Mouse (Mus musculus): ENCODE measurements around the gene Il1b. TPM values are rescaled to one million over a fixed set of nuclear protein-coding genes. Genes with fewer than 3 reads are reported as not detected.

The Il1b gene
- total RNA-seq (2022) = not detected

DNA sequence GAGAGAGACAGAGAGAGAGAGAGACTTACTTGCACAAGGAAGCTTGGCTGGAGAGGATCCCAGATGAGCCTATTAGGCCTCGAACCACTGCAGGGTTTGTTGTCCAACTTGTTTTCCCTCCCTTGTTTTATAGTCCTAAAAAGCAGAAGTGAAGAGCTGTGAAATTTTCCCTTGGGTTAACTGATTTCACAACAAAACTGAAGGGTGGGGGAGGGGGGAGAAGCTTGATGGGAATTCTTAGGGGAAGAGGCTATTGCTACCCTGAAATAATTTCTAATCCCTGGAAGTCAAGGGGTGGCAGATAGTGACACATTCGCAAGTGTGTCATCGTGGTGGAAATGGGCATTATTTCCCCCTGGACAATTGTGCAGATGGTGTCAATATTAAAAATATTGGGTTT lies at the start of gene Il1b:
Gene Il1b (minus strand): TSS at position 101 of the 400 bp plus-strand sequence.
- no peak for DNase-seq (ENCODE audit: low spot score in 2 of 2)

- no peak for DNase-seq (ENCODE audit: low spot score in 2 of 2)
These were observed 48.5 kb upstream of the Il1b start for GRCm38 (mm10) chr2:129419361-129419880.

DNA sequence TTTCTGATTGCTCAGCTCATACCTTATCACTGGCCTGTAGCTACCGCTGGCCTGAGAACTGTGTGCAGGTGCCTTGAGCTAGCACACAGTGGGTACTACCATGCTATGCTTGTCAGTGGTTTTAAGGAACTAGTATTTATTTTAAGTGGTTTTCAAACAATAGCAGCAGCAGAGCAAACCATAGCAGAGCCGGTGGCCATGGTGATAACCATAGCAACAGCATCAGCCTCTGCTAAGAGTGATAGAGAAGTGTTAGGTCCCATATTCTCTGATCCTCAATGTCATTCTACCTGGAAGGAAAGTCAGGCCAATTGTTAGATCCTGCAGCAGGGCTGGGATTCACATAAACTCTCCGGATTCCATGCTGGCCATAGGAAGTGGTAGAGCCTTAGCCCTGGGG lies 43.7 kb upstream of the Il1b start:
- no peak for DNase-seq (ENCODE audit: low spot score in 2 of 2)

- no peak for DNase-seq (ENCODE audit: low spot score in 2 of 2)
These were observed 42.5 kb upstream of the Il1b start for GRCm38 (mm10) chr2:129413488-129413887.

DNA sequence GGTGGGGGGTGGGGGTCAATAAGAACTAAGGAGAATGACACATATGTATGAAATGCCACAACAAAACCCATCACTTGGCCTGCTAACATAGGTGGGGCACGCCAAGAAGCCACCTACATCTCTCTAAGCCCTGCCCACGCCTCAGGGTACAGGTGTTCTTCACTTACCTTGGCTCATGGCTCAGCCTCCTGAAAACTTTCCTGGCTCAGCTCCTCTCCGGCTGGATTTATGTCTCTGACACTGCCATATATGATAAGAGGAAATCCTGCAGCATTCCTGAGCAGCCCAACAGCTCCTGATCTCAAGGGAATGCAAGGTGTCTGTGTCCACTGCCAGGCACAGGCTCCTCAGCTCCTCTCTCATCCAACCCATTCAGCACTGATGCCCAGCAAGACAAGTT lies 40.7 kb upstream of the Il1b start:
- no peak for DNase-seq (ENCODE audit: low spot score in 2 of 2)

DNA sequence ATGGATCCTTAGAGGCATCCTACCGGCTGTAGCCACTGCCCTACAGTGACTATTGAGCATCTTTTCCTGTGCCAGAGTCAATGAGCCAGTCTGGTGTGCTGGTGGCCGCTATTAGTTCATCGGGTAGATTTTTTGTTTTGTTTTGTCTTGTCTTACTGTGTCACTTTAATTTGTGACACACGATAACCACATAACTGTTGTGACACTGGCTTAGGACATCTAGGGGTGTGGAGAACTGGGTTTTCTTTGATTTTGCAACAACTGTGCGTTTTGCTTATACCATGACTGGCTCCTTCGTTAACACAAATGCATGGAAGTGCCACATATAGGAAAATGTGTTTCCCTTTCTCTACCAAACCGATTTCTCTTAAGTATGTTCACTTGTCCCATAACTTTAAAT lies 39.4 kb upstream of the Il1b start:
- DNase-seq (ENCODE audit: low spot score in 2 of 2) = no peak

GRCm38 (mm10) chr2:129408476-129408875 lies 37.5 kb upstream of the Il1b start:
- DNase-seq (ENCODE audit: low spot score in 2 of 2) = peak; percentile 10

DNA sequence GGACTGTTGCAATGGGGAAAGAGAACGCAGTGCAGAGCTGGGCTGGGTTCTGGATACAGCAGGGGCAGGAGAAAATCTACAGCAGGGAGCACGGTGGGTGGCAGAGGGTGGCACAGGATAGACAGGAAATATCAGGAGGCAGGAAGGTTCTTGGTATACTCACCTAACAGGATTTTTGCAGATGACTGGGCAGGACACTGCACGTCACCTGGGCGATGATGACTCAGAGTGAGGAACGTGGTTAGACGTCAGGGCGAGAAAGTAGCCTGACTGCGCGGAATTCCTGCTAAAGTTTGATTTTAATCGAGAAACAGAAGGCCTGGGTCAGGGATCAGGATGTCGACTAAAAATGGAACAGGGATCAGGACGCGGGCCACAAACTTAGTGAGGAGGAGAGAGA lies 36.7 kb upstream of the Il1b start:
- DNase-seq (ENCODE audit: low spot score in 2 of 2) = no peak

GRCm38 (mm10) chr2:129406508-129406907 lies 35.6 kb upstream of the Il1b start:
- DNase-seq (ENCODE audit: low spot score in 2 of 2) = no peak

DNA sequence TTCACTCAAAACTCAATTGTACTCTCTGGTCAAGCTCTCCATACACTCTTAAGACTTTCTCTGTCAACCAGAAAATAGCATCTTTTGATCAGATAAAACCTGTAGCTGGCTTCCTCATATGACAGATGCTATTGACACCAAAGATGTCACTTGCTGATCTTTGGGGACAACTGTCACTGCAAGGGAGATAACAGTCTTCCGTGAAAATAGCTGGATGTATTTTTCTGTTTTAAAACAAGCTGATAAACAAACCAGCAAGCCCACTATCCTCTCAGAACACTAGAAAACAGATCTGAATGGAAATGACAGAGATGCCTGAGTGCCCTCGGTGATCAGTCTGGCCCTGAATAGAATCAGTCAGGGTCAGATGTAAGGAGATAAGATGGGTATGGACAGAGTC lies 32.8 kb upstream of the Il1b start:
- DNase-seq (ENCODE audit: low spot score in 2 of 2) = no peak

GRCm38 (mm10) chr2:129402330-129402729 lies 31.4 kb upstream of the Il1b start:
- no peak for DNase-seq (ENCODE audit: low spot score in 2 of 2)

GRCm38 (mm10) chr2:129401803-129402202 lies 30.9 kb upstream of the Il1b start:
- DNase-seq (ENCODE audit: low spot score in 2 of 2) = no peak

DNA sequence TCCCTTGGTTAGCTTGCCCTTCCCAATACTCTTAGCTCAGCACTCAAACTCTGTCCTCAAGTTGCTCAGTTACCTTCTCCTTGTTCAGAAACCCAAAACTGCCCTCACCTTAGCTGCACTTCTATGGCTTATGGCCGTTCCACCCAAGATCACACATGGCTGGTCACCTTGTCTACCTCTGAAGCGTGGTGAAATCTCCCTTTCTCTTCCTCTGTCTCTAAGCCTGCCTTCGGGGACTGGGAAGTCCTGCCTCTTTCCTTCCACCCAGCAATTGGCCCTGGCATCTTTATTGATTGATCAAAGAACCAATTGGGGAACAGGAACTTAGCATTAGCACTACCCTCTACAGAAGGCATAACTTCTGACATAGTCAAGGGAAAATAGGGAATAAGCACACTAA lies 27.2 kb upstream of the Il1b start:
- no peak for DNase-seq (ENCODE audit: low spot score in 2 of 2)

GRCm38 (mm10) chr2:129393524-129393923 lies 22.6 kb upstream of the Il1b start:
- no peak for DNase-seq (ENCODE audit: low spot score in 2 of 2)

GRCm38 (mm10) chr2:129390161-129390560 lies 19.2 kb upstream of the Il1b start:
- no peak for DNase-seq (ENCODE audit: low spot score in 2 of 2)

DNA sequence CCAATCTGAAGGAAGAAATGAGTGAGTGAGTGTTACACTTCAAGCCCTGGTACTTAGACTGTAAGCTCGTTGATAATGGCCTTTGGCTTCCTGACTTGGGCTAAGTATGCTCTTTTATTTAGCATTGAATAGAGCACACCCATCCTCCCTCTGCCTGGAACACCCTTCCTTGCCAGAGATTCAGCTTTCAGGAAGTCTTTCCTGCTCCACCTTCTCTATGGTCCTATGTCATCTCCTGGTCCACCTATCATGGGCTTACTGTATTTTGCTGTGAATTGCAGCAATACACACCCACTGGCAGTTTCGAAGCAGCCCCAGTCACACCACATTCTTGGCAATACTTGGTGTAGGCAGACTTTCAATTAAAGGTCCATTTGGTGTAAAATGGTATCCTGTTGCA lies 18.4 kb upstream of the Il1b start:
- DNase-seq (ENCODE audit: low spot score in 2 of 2) = no peak

DNA sequence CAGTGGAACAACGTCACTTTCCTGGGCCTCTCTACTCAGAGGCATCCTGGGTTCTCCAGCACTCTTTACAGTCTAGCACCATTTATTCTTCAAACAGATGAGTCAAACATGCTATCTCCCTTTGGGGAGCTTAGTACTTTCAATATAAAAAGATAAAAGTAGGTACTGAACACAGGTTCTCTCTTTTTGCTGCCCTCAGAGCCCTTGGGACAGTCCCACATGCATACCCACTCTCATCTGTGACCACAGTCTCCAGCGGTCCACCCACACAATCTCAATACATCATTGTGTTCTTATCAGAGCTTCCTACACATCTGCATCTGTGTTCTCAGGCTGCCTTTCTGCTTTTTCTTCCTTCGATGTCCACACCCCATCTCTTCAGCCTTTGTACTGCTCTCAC lies 14.4 kb upstream of the Il1b start:
- no peak for DNase-seq (ENCODE audit: low spot score in 2 of 2)

DNA sequence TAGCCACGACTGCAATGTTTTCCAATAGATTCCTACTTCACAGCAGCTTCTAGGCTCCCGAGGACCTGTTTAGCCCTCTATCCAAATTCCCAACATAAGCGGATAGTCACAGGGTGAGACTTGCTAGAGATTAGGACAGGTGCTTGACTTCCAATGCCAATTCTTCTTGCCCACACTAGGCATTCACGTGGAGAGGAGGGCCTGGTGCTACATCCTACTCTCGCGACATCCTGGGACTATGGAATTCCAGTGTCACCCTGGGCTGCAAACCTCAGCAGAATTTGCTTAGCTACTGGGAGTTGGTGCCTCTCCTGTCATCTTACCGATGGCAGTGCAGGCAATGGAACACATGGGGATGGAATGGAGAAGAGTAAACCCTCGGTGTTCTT lies 13.3 kb upstream of the Il1b start:
- DNase-seq (ENCODE audit: low spot score in 2 of 2) = no peak

GRCm38 (mm10) chr2:129383512-129384271 lies 12.8 kb upstream of the Il1b start:
- DNase-seq (ENCODE audit: low spot score in 2 of 2) = no peak

DNA sequence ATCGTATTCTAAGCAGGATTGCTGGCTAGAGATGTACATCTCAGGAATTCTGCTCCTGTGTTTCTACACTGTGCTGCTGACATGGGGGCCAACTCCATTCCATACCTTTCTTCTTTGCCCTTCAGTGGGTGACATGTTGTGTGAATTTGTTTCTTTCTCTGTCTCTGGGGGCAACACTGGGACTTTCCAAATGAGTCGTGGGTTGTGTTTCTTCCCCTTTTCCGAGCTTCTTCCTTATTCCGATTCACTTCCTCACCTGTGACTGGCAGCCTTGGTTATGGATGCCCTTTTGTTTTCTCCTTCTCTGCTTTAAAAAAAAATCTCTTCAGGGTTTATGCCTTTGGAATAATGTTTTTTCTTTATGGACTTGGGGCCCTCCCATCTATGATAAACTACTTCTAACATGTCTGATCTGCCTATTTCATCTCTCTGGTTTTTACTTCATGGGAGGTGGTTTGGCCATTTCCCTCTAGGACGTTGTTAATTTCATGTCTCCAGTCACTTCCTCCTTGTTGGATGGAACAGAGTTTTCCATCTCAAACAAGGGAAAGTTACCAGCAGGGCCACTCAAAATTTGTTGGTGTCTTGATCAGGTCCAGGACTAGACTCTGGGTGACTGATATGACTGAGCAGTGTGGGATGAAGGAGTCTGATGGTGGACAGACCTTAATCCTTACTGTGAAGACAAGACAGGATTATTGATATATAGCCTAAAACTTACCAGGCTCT lies 10.0 kb upstream of the Il1b start:
- no peak for DNase-seq (ENCODE audit: low spot score in 2 of 2)

DNA sequence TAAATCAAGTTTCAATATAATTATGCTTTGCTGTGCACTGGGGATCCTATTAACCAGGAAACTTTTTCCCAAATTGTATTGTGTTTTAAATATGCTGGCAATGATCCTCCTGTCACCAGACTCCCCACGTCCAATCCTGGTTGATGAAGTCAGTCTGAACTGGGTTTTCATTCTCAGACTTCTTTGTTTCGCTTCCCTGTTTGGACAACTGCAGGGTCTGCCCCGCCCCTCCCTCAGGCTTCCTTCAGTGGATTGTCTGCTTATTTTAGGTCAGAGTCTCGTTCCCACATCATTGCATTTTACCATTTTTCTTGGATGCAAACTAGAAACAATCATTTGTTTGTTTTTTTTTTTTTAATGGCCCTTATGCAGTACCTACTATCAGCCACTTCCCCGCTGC lies 9.3 kb upstream of the Il1b start:
- no peak for DNase-seq (ENCODE audit: low spot score in 2 of 2)

DNA sequence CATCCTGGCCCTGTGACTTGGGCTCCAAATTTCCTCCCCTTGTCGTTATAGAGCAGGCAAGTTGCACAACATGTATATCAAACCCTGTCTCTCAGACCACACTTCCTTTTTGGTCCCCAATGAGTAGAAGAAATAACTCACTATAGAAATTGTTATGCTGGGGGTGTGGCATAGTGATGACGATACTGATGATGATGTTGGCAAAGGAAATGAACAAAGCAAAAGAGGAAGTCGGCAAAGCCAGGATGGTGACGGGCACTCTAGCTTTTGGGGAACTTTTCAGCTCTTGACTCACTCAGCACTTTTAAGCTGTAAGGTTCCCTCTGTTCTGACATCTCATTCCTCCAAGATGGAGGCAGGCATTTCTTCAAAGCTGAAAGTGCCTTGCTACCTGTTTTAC lies 2.4 kb upstream of the Il1b start:
- no peak for DNase-seq (ENCODE audit: low spot score in 2 of 2)

- no peak for DNase-seq (ENCODE audit: low spot score in 2 of 2)
These were observed 1.3 kb downstream of the Il1b start for GRCm38 (mm10) chr2:129369615-129370014.
